Mouse (Mus musculus): Measurements from ENCODE around the gene Gm21988.

DNA sequence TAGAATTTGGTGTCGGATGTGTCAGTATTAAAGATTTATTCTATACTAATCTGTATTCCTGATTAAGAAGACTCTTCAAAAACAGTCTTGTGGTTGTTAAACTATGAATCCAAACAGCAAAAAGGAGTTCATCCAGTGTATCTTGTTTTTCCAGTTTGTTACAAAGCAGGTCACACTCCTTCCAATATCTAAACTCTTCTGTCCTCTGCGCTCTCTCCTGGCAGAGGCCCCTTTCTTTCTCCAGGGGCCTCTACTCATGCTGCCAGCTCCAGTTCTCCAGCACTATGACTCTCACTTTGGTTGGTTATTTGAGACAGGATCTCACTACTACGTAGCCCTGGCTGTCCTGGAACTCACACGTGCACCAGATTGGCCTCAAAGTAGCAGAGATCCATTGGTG lies 26.2 kb upstream of the Gm21988 start:
- no peak for TF ChIP-seq CTCF (IDR thresholded peaks at IDR 0.05; ENCODE audit: extremely low read depth, insufficient read length, insufficient replicate concordance, low read depth, low read length)
- TF ChIP-seq POLR2A (IDR thresholded peaks at IDR 0.05; ENCODE audit: low read depth, low read length), result no peak

All from small intestine, adult 2 months (tissue).